Mouse (Mus musculus) cortical plate, adult 2 months (tissue): Measurements from ENCODE around the gene Marveld3. TPM values are rescaled to one million over a fixed set of nuclear protein-coding genes. Genes with fewer than 3 reads are reported as not detected.
A peak's percentile ranks its signal among the peaks of the same experiment; 100 is the strongest.

ENCODE experiments used
- H3K27ac ChIP-seq: fragments of 200-500 bp; 2 replicates; pipeline ENCODE4 v1.5.1; 2012; ENCODE audit warnings: low read length, control low read depth, inconsistent platforms; ENCODE audit not compliant: insufficient read depth
- H3K4me1 ChIP-seq: fragments of 200-500 bp; 2 replicates; pipeline ENCODE4 v1.6.1; 2011; ENCODE audit warnings: low read length; ENCODE audit not compliant: control insufficient read depth, insufficient read depth
- H3K4me3 ChIP-seq: fragments of 200-500 bp; 2 replicates; pipeline ENCODE4 v1.5.1; 2011; ENCODE audit warnings: mild to moderate bottlenecking, low read length, control low read depth; ENCODE audit not compliant: insufficient read depth
- CTCF ChIP-seq: fragments of 200-500 bp; IDR thresholded peaks from 2 replicates; pipeline ENCODE4 v1.5.1; 2011; ENCODE audit warnings: mild to moderate bottlenecking, control low read depth, low read length; ENCODE audit not compliant: insufficient read depth; ENCODE audit errors: extremely low read depth
- POLR2A ChIP-seq: fragments of 200-500 bp; IDR thresholded peaks from 2 replicates; pipeline ENCODE4 v1.6.1; 2011; ENCODE audit warnings: mild to moderate bottlenecking, low read length, control low read depth; ENCODE audit not compliant: insufficient read depth; ENCODE audit errors: extremely low read depth
- polyA plus RNA-seq: library from polyadenylated mRNA; depleted of rRNA; stranded (reverse); fragments of >200 nt; gene quantifications from 2 replicates; pipeline ENCODE4 v1.2.3, GENCODE M21; 2012

The Marveld3 gene
- polyA plus RNA-seq, 1 experiment: 0.19 TPM

DNA sequence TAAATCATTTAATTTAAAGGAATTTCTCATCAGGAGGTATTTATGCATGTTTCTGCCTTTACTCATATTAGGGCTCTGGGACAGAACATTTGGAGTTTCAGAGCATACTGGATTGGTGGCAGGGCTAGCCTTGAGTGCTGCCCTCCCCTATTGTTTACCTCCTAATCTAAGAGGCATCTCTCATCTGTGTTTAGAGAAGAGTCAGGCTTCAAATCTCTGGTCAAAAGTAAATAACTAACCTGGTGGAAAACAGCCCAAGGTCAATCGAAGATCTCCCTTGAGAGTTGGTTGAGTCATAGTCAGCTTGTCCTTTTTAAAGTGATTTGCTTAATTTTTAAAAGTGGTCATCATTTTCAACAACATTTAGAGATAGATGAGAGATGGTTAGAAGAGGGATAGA, 30.9 kb upstream of the Marveld3 start:
- Histone ChIP-seq H3K4me1 (no peaks in the 10 kb centered on the region), H3K4me3 (no peak overlapping the region), H3K27ac (no peak overlapping the region)
- no peak for TF ChIP-seq POLR2A
- TF ChIP-seq CTCF: no peak

- Histone ChIP-seq H3K4me3 (no peak overlapping the region), H3K4me1 (no peaks in the 10 kb centered on the region)
- TF ChIP-seq CTCF (no peak), POLR2A (no peak)
These were observed 30.2 kb upstream of the Marveld3 start for GRCm38 (mm10) chr8:109992166-109992565.

DNA sequence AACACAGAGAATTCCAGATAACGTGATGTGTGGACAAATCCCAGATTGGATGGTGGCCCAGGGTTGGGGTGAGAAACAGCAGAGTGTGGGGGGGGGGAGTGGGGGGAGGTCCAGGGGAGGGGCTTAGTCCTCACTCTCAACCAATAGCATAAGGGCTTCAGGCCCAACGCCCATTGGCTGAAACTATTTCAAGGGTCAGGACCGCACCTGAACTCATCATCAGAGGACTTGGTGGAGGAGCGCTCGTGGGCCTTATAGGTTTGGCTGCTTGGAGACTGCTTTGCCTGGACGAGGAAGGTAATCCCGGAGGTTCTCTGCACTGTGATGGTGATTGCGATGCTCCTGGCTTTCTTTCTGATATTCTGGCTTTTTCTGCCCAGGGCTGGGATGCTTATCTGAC, 28.2 kb upstream of the Marveld3 start, which contains the start of gene Tat:
Tat (plus strand) TSS at position 214 of the 400 bp plus-strand sequence.
- H3K27ac ChIP-seq: no peak within 1 kb of the TSS
- TF ChIP-seq CTCF (no peak), POLR2A (no peak)
- no peak within 1 kb of the TSS for H3K4me3 ChIP-seq
- H3K4me1 ChIP-seq: no peaks in the 10 kb centered on the region

More at GRCm38 (mm10) chr8:109992166-109992565, 30.2 kb upstream of the Marveld3 start:
- no peak overlapping the region for H3K27ac ChIP-seq

- H3K4me3 ChIP-seq: no peak overlapping the region
- H3K4me1 ChIP-seq: no peaks in the 10 kb centered on the region
- TF ChIP-seq POLR2A (no peak), CTCF (no peak)
- H3K27ac ChIP-seq: no peak overlapping the region
These were observed 27.1 kb upstream of the Marveld3 start for GRCm38 (mm10) chr8:109989151-109989550.

- no peak overlapping the region for H3K4me3 ChIP-seq
- TF ChIP-seq CTCF (no peak), POLR2A (no peak)
These were observed 25.8 kb upstream of the Marveld3 start for GRCm38 (mm10) chr8:109987776-109988175.

DNA sequence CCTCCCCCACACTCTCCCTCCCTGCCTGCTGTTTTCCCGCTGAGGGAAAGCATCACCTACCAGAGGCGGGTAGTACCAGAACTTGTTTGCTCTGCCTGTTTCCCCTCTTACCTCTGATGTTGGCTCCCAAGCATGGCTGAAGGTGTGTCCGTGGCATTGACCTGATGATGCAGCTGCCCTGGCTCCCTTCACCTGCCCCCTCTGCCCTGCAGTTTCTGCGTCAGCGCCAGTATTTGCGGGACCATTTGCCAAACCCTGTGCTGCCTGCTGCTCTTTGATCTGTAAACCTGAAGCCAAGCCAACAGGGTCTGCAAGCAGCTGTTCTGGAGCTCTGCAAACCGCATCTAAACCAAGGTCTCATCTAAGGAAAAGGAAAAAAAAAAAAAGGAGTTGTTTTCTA, 24.4 kb upstream of the Marveld3 start:
- H3K27ac ChIP-seq: no peak overlapping the region
- TF ChIP-seq CTCF (no peak), POLR2A (no peak)
- no peaks in the 10 kb centered on the region for H3K4me1 ChIP-seq
- no peak overlapping the region for H3K4me3 ChIP-seq

More at GRCm38 (mm10) chr8:109987776-109988175, 25.8 kb upstream of the Marveld3 start:
- Histone ChIP-seq H3K4me1 (no peaks in the 10 kb centered on the region), H3K27ac (no peak overlapping the region)

DNA sequence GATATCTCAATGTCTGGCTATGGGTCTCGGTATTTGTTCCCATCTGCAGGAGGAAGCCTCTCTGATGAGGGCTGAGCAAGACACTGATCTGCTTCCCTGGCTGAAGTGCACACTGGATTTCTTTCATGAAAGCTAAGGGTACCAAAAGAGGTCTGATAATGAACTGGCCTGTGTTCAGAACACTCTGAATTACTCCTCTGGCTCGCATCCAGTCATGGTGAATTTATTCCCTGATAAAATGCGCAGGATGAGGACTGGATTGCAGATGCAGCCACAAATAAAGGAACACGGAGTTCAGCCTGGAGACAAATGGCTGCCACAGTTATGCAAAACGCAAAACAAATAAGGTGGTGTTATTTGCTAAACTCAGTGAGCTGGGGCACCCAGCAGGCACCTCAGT, 21.9 kb upstream of the Marveld3 start:
- H3K4me1 ChIP-seq: no peaks in the 10 kb centered on the region
- H3K4me3 ChIP-seq: no peak overlapping the region
- TF ChIP-seq CTCF (no peak), POLR2A (no peak)
- peak overlapping the region; percentile 25; the same call in 1 of the 2 replicates for H3K27ac ChIP-seq

GRCm38 (mm10) chr8:109982386-109983105, 20.5 kb upstream of the Marveld3 start:
- H3K4me1 ChIP-seq: no peaks in the 10 kb centered on the region
- TF ChIP-seq CTCF (no peak), POLR2A (no peak)
- H3K4me3 ChIP-seq: no peak overlapping the region
- no peak overlapping the region for H3K27ac ChIP-seq

GRCm38 (mm10) chr8:109979339-109979738, 17.3 kb upstream of the Marveld3 start:
- Histone ChIP-seq H3K4me1 (no peaks in the 10 kb centered on the region), H3K27ac (no peak overlapping the region), H3K4me3 (no peak overlapping the region)
- TF ChIP-seq POLR2A: no peak
- TF ChIP-seq CTCF: no peak

DNA sequence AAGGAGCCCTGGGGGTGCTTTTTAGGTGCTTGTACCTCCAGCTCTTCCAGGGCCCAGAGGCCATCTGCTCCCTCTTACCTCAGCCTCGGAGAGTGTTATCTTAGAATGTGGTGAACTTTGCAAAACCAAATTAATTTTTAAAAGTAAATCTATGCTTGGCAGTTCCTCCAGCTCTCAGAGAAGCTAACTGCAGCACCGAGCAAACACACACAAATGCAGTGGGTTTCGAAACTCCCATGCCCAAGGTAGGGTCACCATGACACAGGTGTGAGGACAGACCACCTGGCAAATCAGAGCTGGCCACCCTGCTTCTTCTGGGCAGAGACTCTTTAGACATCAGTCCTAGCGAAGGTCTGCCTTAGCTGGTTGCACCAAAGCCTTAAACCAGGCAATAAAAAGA, 10.9 kb upstream of the Marveld3 start:
- no peaks in the 10 kb centered on the region for H3K4me1 ChIP-seq
- H3K4me3 ChIP-seq: no peak overlapping the region
- no peak overlapping the region for H3K27ac ChIP-seq
- TF ChIP-seq CTCF: no peak
- no peak for TF ChIP-seq POLR2A

- no peak overlapping the region for H3K27ac ChIP-seq
- H3K4me3 ChIP-seq: no peak overlapping the region
- H3K4me1 ChIP-seq: no peaks in the 10 kb centered on the region
- peak; percentile 64 for TF ChIP-seq CTCF
- TF ChIP-seq POLR2A: no peak
These were observed 8.3 kb upstream of the Marveld3 start for GRCm38 (mm10) chr8:109970323-109970722.
